Mouse (Mus musculus) lung, adult 18-20 months (tissue): Measurements from ENCODE around the gene Plcg2.

Experiments used
- DNase-seq, 2 experiments: peaks; one replicate each; pipeline ENCODE4 v3.0.0; 2022; ENCODE audit warnings: mixed read lengths in 2 of 2

The Plcg2 gene

GRCm38 (mm10) chr8:117498179-117498914 lies at the start of gene Plcg2:
Plcg2 (plus strand) TSS chr8:117498291.
- peak; percentile 44 to 47 for DNase-seq

DNA sequence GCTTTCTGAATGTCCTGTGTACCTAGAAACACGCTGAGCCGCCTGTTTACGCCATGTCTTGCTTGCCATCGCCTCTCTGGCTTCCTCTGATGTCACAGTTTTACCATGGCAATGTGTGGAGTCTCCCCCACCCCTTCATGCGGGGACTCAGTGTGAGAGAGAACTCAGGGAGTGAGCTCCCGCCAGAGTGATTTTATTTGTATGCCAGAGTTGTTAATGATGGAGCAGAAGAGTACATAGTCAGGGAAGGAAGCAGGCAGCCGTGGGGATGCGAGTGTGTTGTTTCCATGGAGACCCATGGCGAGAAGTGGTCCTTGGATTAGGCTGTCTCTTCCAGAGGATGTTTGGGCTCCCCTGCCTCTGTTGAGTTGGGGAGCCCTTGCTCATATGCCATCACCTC lies 47.0 kb upstream of the Plcg2 start:
- DNase-seq: no peak

DNA sequence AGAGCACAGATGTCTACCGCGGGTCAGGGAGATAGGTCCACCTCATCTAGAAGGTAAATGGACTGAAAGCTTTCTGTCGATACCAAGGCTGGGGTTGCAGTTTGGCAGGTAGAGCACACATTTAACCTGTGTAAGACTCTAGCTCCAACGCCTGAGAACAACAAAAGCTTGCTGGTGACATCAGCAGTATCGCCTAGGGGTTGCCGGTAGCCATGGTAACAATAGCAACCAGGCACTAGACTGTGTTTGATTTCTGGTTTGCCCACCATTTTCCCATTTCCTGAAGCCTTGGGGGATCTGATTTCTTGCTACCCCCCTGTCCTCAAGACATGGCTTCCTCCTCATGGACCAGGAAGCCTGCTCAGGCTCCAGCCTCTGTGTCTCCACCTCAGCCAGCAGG lies 44.1 kb upstream of the Plcg2 start:
- DNase-seq: no peak

GRCm38 (mm10) chr8:117454516-117455116 lies 43.5 kb upstream of the Plcg2 start:
- DNase-seq: no peak

- no peak for DNase-seq
Measured at GRCm38 (mm10) chr8:117455701-117456100, 42.4 kb upstream of the Plcg2 start.

- DNase-seq: no peak
Measured at GRCm38 (mm10) chr8:117458440-117458839, 39.7 kb upstream of the Plcg2 start.

GRCm38 (mm10) chr8:117462701-117463284 lies 35.3 kb upstream of the Plcg2 start:
- no peak for DNase-seq

GRCm38 (mm10) chr8:117464525-117464924 lies 33.6 kb upstream of the Plcg2 start:
- no peak for DNase-seq

GRCm38 (mm10) chr8:117465250-117465649 lies 32.8 kb upstream of the Plcg2 start:
- DNase-seq: peak; percentile 43 to 64

- DNase-seq: no peak
Measured at GRCm38 (mm10) chr8:117467466-117467865, 30.6 kb upstream of the Plcg2 start.

DNA sequence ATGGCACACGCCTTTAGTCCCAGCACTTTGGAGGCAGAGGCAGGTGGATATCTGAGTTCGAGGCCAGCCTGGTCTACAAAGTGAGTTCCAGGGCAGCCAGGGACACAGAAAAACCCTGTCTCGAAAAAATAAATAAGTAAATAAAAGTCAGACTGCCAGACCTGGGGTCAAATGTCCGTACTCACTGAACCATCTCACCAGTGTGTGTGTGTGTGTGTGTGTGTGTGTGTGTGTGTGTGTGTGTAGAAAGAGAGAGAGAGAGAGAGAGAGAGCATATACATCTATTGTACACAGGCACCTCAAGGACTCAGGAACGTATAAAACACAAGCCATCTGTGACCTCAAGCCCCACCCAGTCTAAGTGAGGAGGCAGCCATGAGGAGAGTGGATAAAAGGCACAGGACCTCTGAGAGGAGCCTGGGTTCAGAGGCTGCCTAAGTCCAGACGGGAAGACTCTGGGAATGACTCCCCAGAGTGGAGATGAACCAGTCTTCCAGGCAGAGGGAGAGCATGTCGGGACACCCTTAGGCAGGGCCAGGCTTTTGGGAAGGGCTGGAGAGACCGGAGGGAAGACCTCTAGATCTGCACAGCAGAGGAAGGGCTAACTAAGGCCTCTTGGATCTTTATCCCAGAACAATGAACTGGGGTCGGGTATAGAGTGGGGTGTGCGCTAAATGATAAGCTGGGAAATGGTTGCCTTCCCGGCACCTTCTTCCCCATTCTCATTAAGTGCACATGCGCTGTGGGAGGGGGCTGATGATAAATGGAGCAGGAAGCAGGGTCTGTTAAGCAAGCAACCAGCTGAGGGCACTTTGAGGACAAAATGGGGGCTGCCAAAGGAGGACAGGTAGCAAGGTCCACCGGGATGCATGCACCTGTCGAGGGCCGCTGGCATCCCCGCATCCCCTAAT lies 28.4 kb upstream of the Plcg2 start:
- DNase-seq: no peak

GRCm38 (mm10) chr8:117470342-117470781 lies 27.7 kb upstream of the Plcg2 start:
- peak; percentile 43 to 67 for DNase-seq

GRCm38 (mm10) chr8:117471174-117471573 lies 26.9 kb upstream of the Plcg2 start:
- peak; percentile 55 to 65 for DNase-seq

DNA sequence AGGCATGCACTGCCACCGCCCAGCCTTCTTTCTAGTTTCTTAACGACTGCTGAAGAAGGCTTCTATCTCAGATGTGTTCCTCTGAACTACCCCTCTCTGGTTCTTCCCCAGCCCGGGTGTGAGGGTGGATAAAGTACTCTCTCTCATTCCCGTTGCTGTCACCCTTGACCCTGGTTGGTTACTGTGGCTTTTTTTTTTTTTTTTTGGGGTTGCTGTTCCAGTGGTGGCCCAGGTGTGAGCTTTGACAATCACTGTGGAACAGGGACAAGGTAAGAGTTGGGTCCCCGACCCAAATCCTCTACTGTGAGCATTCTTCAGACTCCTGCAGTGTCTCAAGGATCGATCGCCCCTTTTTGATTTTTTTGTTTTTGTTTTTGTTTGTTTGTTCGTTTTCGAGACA lies 26.4 kb upstream of the Plcg2 start:
- no peak for DNase-seq

DNA sequence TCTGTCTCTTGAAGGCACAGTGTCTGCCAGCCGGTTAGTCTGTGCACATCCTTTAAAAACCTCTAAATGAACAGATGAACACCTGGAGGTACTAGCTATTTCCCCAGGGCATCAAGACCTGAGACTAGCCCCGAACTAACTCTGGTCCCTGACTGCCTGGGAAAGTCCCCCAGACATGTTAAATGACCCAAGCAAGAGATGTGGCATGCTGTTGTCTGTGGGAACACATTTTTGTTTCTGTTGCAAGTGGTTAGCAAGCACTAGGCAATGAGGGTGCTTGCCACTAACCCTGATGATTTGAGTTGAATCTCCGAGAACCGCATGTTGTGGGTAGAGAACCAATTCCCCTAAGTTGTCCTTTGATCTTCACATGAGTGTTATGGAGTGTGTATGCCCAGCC lies 25.8 kb upstream of the Plcg2 start:
- DNase-seq: no peak

DNA sequence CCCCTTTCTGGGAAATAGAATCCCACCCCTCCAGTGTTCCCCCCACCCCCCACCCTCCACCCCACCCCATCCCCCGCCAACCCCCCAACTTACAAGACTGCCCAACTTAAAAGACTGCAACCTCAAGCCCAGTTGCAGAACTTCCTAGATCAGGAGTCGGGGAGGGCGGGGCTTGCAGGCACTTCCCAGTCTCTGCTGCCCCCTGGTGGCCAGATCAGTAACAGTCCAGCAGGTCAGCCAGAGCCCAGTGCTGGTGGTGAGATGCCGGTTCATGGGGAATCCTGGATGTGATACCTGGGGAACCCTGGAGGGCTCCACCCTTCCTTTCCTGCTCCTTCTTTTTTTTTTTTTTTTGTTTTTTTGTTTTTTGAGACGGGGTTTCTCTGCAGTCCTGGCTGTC lies 23.1 kb upstream of the Plcg2 start:
- peak; percentile 88 to 91 for DNase-seq

DNA sequence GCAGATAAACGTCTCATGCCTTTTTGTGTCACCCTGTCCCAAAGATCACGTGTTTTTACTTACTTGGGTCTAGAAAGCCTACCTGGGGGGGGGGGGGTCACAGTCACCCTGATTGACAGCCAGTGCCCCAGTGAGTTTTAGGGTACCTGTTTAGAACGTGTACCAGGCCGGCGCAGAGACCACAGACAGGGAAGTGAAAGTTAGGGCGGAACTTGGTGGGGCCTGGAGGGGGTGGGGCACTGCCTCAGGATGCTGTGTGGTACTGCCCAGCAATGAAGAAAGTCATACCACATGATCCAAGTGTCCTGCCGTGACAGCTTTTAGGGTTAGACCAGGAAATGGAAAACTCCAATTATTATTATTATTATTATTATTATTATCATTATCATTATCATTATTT lies 22.3 kb upstream of the Plcg2 start:
- peak; percentile 53 to 71 for DNase-seq

GRCm38 (mm10) chr8:117478082-117478481 lies 20.0 kb upstream of the Plcg2 start:
- no peak for DNase-seq

DNA sequence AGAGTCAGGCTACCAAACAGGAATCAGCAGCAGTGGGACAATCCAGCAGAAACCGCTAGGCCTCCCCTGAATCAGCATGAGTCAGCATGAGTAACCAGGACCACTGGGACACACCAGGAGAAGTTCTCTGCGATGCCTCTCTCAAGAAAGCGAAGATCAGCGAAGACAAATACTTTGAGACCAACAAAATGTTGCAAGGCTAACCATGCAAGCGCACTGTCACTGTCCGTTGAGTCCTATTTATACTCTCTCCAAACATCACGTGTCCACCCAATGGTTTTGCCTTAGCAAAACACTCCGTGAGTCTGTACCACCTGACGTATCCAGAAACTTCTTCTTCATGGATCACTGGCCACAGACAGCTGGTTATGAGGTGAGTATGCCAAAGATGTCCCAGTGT lies 18.1 kb upstream of the Plcg2 start:
- no peak for DNase-seq

GRCm38 (mm10) chr8:117480516-117480915 lies 17.6 kb upstream of the Plcg2 start:
- no peak for DNase-seq

GRCm38 (mm10) chr8:117481830-117482229 lies 16.3 kb upstream of the Plcg2 start:
- DNase-seq: peak; percentile 41 to 63

DNA sequence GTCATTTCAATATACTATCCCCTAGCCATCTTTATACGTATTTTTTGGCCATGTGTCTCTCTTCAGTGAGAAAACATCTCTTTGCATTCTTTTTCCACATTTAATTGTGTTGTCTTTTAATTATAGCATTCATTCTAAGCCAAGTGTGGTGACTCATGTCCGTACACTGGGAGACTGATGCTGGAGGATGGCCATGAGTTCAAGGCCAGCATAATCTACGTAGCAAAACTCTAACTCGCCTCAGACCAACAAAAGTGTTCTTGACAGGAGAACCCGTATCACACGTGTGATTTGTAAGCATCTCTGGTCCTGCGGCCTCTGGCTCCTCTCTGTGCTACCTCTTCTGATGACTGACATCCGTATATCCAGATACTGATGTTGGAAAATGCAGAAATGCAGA lies 13.4 kb upstream of the Plcg2 start:
- no peak for DNase-seq

GRCm38 (mm10) chr8:117485316-117485715 lies 12.8 kb upstream of the Plcg2 start:
- no peak for DNase-seq
